Mouse (Mus musculus) layer of hippocampus, adult 2 months (tissue): Measurements from ENCODE around the gene Gm49355. TPM values are rescaled to one million over a fixed set of nuclear protein-coding genes. Genes with fewer than 3 reads are reported as not detected.
"Not testable (repeated sequence)": the region's sequence is repeated elsewhere in the genome, so short reads cannot be mapped to it uniquely, and the experiment has no call there.

Experiments used
- DNase-seq, 2 experiments: peaks; one replicate each; pipeline ENCODE4 v3.0.0; 2022; ENCODE audit warnings: low spot score in 2 of 2
- H3K27ac ChIP-seq: fragments of 200-600 bp; 2 replicates; pipeline ENCODE4 v1.8.1; 2022
- H3K4me3 ChIP-seq: fragments of 200-600 bp; 2 replicates; pipeline ENCODE4 v1.8.1; 2022; ENCODE audit warnings: mild to moderate bottlenecking
- CTCF ChIP-seq: fragments of 200-600 bp; conservative IDR thresholded peaks from 2 replicates; pipeline ENCODE4 v1.8.1; 2022; ENCODE audit warnings: antibody characterized with exemption, mild to moderate bottlenecking, moderate library complexity
- long read RNA-seq, 2 experiments: library from polyadenylated mRNA; stranded (forward); transcript quantifications; one replicate each; pipeline ENCODE4 v2.0.0; 2021; ENCODE audit warnings: borderline mapping rate in 2 of 2
- total RNA-seq, 2 experiments: library from RNA; stranded (reverse); gene quantifications; 2 replicates each; pipeline ENCODE4 v1.2.3; 2021

Gene Gm49355
- total RNA-seq: under 1 TPM in 1 of 2 experiments, not detected in 1; 0.49 TPM
- long read RNA-seq, experiment 1: 0 reads
- long read RNA-seq, experiment 2, partial matches to known transcripts: 0 of 2 reads
- long read RNA-seq, experiment 2, other reads (novel, unspliced or antisense): 2 of 2 reads

GRCm38 (mm10) chr14:12283641-12284040 is at the start of gene Gm49355:
Gene Gm49355 (plus strand): TSS chr14:12283976.
- no peak for DNase-seq
- TF ChIP-seq CTCF: no peak
- Histone ChIP-seq H3K4me3 (peak within 1 kb of the TSS; percentile 69), H3K27ac (peak within 1 kb of the TSS; percentile 94)

DNA sequence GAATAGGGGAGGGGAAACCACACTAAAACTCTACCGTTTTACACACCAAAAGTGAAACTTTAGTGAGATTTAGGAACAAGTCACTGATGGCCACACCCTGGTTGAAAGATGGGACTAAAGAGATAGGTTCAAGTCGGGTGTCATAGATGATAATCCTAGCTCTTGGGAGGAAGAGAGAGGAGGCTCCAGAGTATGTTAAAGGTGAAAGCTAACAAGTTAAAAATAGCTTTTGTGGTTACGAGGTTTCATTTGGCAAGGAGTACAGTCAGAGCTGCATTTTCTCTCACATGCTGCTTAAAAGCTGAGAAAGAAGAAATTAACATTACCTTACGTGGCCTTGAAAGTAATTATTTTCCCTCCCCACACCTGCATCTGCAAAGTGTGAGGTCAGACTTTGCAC is 40.0 kb upstream of the Gm49355 start:
- Histone ChIP-seq H3K4me3 (no peak overlapping the region), H3K27ac (no peak overlapping the region)
- TF ChIP-seq CTCF: no peak
- DNase-seq: no peak

- TF ChIP-seq CTCF: no peak
- H3K4me3 ChIP-seq: no peak overlapping the region
- DNase-seq: no peak
- H3K27ac ChIP-seq: no peak overlapping the region
Observed at GRCm38 (mm10) chr14:12276031-12276430, 7.7 kb upstream of the Gm49355 start.

- peak within 1 kb of the TSS; percentile 94 for H3K27ac ChIP-seq
- H3K4me3 ChIP-seq: peak within 1 kb of the TSS; percentile 69
- no peak for TF ChIP-seq CTCF
- DNase-seq: peak; percentile 82 to 84
Observed at GRCm38 (mm10) chr14:12284141-12284912, 551 bp downstream of the Gm49355 start, which contains the start of gene 3830406C13Rik. Gene 3830406C13Rik (plus strand): TSS chr14:12284173.

DNA sequence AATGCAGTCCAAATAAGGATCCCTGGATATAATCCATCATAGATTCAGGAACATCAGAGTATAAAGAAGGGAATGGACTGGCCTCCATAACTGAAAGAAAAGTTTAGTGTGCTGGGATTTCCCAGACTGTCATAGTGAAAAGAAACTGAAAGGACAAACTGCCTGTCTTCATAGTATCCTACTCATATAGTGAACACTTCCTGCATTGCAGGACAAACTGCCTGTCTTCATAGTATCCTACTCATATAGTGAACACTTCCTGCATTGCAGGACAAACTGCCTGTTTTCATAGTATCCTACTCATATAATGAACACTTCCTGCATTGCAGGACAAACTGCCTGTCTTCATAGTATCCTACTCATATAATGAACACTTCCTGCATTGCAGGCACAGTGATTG is 6.0 kb downstream of the Gm49355 start:
- not testable (repeated sequence) for H3K4me3 ChIP-seq, H3K27ac ChIP-seq, DNase-seq

- TF ChIP-seq CTCF: no peak
- H3K27ac ChIP-seq: no peak overlapping the region
- H3K4me3 ChIP-seq: no peak overlapping the region
- peak; percentile 70 to 89 for DNase-seq
Observed at GRCm38 (mm10) chr14:12296391-12296790, 12.6 kb downstream of the Gm49355 start.

- H3K4me3 ChIP-seq: no peak overlapping the region
- no peak for DNase-seq
- H3K27ac ChIP-seq: no peak overlapping the region
- TF ChIP-seq CTCF: no peak
Observed at GRCm38 (mm10) chr14:12299171-12299570, 15.4 kb downstream of the Gm49355 start.

DNA sequence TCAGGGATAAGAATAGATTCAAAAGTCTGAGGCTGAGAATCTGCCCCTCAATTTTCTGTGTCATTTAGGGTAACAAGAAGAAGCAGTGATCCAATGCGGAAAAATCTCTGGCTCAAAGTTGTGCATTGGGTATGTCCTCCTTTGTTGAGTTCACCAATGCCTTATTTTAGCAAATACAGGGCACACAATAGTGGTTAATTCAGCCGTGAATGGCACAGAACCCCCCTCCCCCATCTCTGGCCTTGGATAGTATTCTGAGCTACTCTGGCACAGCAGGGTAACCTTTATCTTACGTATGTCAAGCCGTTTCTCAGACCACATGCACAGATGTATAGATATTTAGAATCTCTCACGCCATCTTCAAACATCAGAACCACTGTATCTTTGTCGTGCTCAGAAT is 15.9 kb downstream of the Gm49355 start:
- Histone ChIP-seq H3K4me3 (no peak overlapping the region), H3K27ac (no peak overlapping the region)
- TF ChIP-seq CTCF: no peak
- no peak for DNase-seq

GRCm38 (mm10) chr14:12300275-12300674 is 16.5 kb downstream of the Gm49355 start:
- no peak for TF ChIP-seq CTCF

DNA sequence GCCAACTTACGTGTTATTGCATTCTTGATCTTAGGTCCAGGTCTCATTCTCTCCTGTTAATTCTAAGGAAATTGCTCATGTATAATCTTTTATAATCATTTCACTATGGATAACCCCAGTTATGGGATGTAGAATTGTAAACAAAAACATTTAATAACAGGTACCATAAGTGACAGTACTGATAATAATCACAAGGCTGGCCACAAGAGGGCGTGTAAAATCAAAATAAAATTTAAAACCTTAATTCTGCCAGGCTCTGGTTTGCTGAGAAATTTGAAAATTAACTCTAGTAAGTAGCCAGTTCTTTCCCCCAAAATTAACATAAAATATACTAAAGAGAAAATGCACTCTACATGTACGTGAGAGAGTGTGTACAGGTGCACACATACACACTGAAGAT is 16.9 kb downstream of the Gm49355 start:
- no peak overlapping the region for H3K4me3 ChIP-seq
- no peak overlapping the region for H3K27ac ChIP-seq
- peak; percentile 39 to 52 for DNase-seq
- TF ChIP-seq CTCF: peak; percentile 84

More at GRCm38 (mm10) chr14:12300275-12300674, 16.5 kb downstream of the Gm49355 start:
- no peak for DNase-seq
- Histone ChIP-seq H3K4me3 (no peak overlapping the region), H3K27ac (no peak overlapping the region)

- no peak for DNase-seq
- no peak for TF ChIP-seq CTCF
- no peak overlapping the region for H3K27ac ChIP-seq
- H3K4me3 ChIP-seq: no peak overlapping the region
Observed at GRCm38 (mm10) chr14:12303106-12303505, 19.3 kb downstream of the Gm49355 start.

GRCm38 (mm10) chr14:12333622-12334021 is 49.8 kb downstream of the Gm49355 start:
- TF ChIP-seq CTCF: peak; percentile 52
- DNase-seq: no peak
- Histone ChIP-seq H3K27ac (no peak overlapping the region), H3K4me3 (no peak overlapping the region)

DNA sequence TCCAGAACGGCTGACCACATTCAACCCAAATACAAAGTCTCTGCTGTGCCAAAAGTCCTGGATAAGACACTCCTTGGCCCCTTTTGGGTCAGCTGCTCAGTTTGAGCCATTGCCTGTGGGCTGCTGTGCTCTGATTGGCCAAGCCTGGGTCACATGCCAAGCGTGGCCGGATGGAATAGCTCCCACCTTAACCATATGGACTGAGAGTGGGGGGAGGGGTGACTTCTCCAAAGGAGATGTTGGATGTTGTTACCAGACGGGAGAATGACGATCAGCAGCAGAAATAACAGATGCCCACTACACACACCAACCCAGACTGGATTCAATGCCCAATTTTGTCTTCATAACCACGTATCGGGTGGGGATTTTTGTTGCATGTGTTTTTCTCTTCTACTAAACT is 51.1 kb downstream of the Gm49355 start:
- DNase-seq: no peak
- TF ChIP-seq CTCF: no peak
- no peak overlapping the region for H3K4me3 ChIP-seq
- no peak overlapping the region for H3K27ac ChIP-seq
